Mouse (Mus musculus) testis, postnatal 14 days (tissue): ENCODE data around the gene Clpp.
A peak's percentile ranks its signal among the peaks of the same experiment; 100 is the strongest.

Experiments
- DNase-seq: peaks from one replicate; pipeline ENCODE4 v3.0.0; 2021; ENCODE audit warnings: low spot score

Clpp gene

DNA sequence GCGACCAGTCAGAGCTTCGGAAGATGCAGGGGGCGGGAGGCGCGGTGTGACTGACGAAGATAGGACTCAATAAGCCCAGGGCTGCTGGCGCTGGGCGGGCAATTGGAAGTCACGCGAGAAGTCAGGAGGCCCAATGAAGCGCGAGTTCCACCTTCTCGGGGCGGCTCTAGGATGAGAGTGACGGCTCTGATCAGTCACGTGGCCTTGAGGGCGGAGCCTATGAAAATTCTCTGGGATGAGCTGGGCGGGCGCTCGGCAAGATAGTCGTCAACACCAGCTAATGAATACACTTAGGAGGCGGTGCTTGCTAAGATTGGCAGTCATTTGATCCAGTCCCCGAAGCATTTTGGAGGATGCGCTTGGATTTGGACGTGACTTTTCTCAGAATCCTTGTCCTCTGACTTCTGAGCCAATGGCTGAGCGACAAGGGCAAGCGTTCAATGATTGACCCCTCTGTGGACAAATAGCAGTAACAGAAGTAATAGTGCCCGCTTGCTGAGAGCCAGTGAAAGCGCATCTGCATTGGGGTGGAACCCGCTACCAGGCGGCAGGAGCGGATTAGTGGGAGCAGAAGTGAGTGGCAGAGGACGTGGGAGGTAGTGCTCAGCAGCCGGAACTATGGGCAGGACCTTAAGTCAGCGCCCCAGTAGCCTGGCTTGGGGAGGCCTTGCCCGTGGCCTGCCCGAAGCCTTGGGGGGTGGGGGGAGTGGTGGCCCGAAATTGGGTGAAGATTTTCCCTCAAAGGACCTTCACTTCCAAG, 41.7 kb downstream of the Clpp start:
- DNase-seq = peak; percentile 100

DNA sequence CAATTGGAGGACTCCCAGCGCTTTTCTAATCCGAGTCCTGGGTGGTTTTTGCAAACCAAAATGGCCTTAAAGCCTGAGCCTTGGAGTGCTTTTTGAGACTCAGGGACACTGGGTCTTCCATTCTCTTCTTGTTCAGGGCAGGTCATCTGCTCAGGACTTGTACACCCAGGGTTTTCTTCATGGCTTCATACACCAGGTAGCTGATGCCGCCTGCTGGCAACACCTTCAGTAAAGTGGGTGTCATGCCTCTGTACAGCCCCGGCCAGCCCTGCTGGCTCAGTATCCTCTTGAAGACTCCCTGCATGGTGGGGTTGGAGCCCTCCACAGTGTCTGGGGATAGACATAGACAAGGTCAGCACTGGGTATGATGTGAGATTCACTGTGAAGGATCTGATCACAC, 42.7 kb downstream of the Clpp start:
- no peak for DNase-seq

GRCm38 (mm10) chr17:57038978-57039377, 48.9 kb downstream of the Clpp start:
- DNase-seq = peak; percentile 54

GRCm38 (mm10) chr17:57041554-57041953, 51.4 kb downstream of the Clpp start, which contains the start of gene Slc25a41:
Gene Slc25a41, minus strand, starts transcription at chr17:57041654.
- no peak for DNase-seq
